Mouse (Mus musculus) MEL (cell line): ENCODE data around the gene Acd. TPM values are rescaled to one million over a fixed set of nuclear protein-coding genes. Genes with fewer than 3 reads are reported as not detected.

Experiments used
- DNase-seq: peaks from one replicate; pipeline ENCODE4 v3.0.0; 2011; ENCODE audit warnings: low read depth, low spot score
- H3K27ac ChIP-seq: 2 replicates; pipeline ENCODE4 v1.5.1; 2012; ENCODE audit warnings: low read depth, mild to moderate bottlenecking, control low read depth, low read length, moderate library complexity; ENCODE audit not compliant: control insufficient read depth
- H3K27me3 ChIP-seq, 2 experiments: fragments of 150-350 bp in 1 of 2; sonication (generic) in 1 of 2; 2 replicates each; pipeline ENCODE4 v1.6.1; 2012; ENCODE audit warnings: low read length in 2 of 2, mild to moderate bottlenecking in 2 of 2, improper control_type of control experiment in 1 of 2, moderate library complexity in 1 of 2; ENCODE audit not compliant: insufficient read depth in 2 of 2, control insufficient read depth in 1 of 2
- H3K36me3 ChIP-seq, 2 experiments: 2 replicates each; pipeline ENCODE4 v1.6.1; 2012 to 2014; ENCODE audit warnings: low read length in 2 of 2, improper control_type of control experiment in 1 of 2, inconsistent platforms in 1 of 2, mild to moderate bottlenecking in 1 of 2; ENCODE audit not compliant: insufficient read depth in 2 of 2, control insufficient read depth in 1 of 2
- H3K4me1 ChIP-seq, 2 experiments: fragments of 150-350 bp in 1 of 2; sonication (generic) in 1 of 2; 2 replicates each; pipeline ENCODE4 v1.6.1; 2012; ENCODE audit warnings: low read length in 2 of 2, improper control_type of control experiment in 1 of 2, mild to moderate bottlenecking in 1 of 2; ENCODE audit not compliant: insufficient read depth in 2 of 2, control insufficient read depth in 1 of 2
- H3K4me3 ChIP-seq, 2 experiments: fragments of 150-350 bp in 1 of 2; sonication (generic) in 1 of 2; 2 replicates each; pipeline ENCODE4 v1.5.1; 2012; ENCODE audit warnings: low read depth in 2 of 2, low read length in 2 of 2, mild to moderate bottlenecking in 2 of 2, moderate library complexity in 2 of 2, control low read depth in 1 of 2, improper control_type of control experiment in 1 of 2; ENCODE audit not compliant: control insufficient read depth in 1 of 2, insufficient read depth in 1 of 2
- H3K79me2 ChIP-seq: 2 replicates; pipeline ENCODE4 v1.6.1; 2012; ENCODE audit warnings: mild to moderate bottlenecking, low read length, moderate library complexity; ENCODE audit not compliant: control insufficient read depth, poor library complexity, insufficient read depth
- H3K9ac ChIP-seq: 2 replicates; pipeline ENCODE4 v1.6.1; 2012; ENCODE audit warnings: low read depth, mild to moderate bottlenecking, control low read depth, low read length, moderate library complexity; ENCODE audit not compliant: control insufficient read depth, poor library complexity, severe bottlenecking
- H3K9me3 ChIP-seq: fragments of 150-350 bp; sonication (generic); replicated peaks from 2 replicates; pipeline ENCODE4 v1.6.1; 2012; ENCODE audit warnings: mild to moderate bottlenecking, low read length, improper control_type of control experiment, moderate library complexity; ENCODE audit not compliant: insufficient read depth
- ELF1 ChIP-seq: IDR thresholded peaks from 2 replicates; pipeline ENCODE4 v1.6.1; 2014; ENCODE audit warnings: low read depth, mild to moderate bottlenecking, inconsistent platforms, low read length, improper control_type of control experiment, moderate library complexity
- GABPA ChIP-seq: IDR thresholded peaks from 2 replicates; pipeline ENCODE4 v1.6.1; 2012; ENCODE audit warnings: low read depth, mild to moderate bottlenecking, inconsistent platforms, low read length, improper control_type of control experiment, moderate library complexity
- KAT2A ChIP-seq: conservative IDR thresholded peaks from 2 replicates; pipeline ENCODE4 v1.6.1; 2012; ENCODE audit warnings: low read depth, low read length, improper control_type of control experiment, inconsistent platforms
- MAFK ChIP-seq: IDR thresholded peaks from 2 replicates; pipeline ENCODE4 v1.6.1; 2011; ENCODE audit warnings: low read depth, mild to moderate bottlenecking, low read length, improper control_type of control experiment, borderline replicate concordance
- MAZ ChIP-seq: IDR thresholded peaks from 2 replicates; pipeline ENCODE4 v1.6.1; 2012; ENCODE audit warnings: low read depth, mild to moderate bottlenecking, inconsistent platforms, low read length, improper control_type of control experiment
- MXI1 ChIP-seq: IDR thresholded peaks from 2 replicates; pipeline ENCODE4 v1.6.1; 2011; ENCODE audit warnings: mild to moderate bottlenecking, low read depth, low read length, improper control_type of control experiment
- NRF1 ChIP-seq: IDR thresholded peaks from 2 replicates; pipeline ENCODE4 v1.6.1; 2014; ENCODE audit warnings: low read depth, mild to moderate bottlenecking, inconsistent platforms, low read length, improper control_type of control experiment, moderate library complexity; ENCODE audit not compliant: poor library complexity, insufficient read depth, severe bottlenecking
- SIN3A ChIP-seq: IDR thresholded peaks from 2 replicates; pipeline ENCODE4 v1.6.1; 2012; ENCODE audit warnings: low read length, improper control_type of control experiment, inconsistent platforms
- SMC3 ChIP-seq: IDR thresholded peaks from 2 replicates; pipeline ENCODE4 v1.6.1; 2011; ENCODE audit warnings: low read depth, low read length, improper control_type of control experiment
- TCF12 ChIP-seq: IDR thresholded peaks from 2 replicates; pipeline ENCODE4 v1.6.1; 2014; ENCODE audit warnings: low read depth, mild to moderate bottlenecking, inconsistent platforms, low read length, improper control_type of control experiment, moderate library complexity
- USF2 ChIP-seq, 2 experiments: IDR thresholded peaks; 2 replicates each; pipeline ENCODE4 v1.6.1; 2011 to 2012; ENCODE audit warnings: improper control_type of control experiment in 2 of 2, low read length in 2 of 2, borderline replicate concordance in 1 of 2, inconsistent platforms in 1 of 2, low read depth in 1 of 2, mild to moderate bottlenecking in 1 of 2; ENCODE audit not compliant: insufficient read depth in 1 of 2
- ZC3H11A ChIP-seq: IDR thresholded peaks from 2 replicates; pipeline ENCODE4 v1.6.1; 2012; ENCODE audit warnings: low read depth, mild to moderate bottlenecking, inconsistent platforms, low read length, improper control_type of control experiment
- polyA plus RNA-seq, 2 experiments: library from polyadenylated mRNA; stranded (reverse) in 1 of 2; unstranded in 1 of 2; fragments of >175 nt in 1 of 2; fragments of >200 nt in 1 of 2; gene quantifications; 2 replicates each; pipeline versions ENCODE4 v1.2.1 to v1.2.4; 2012; ENCODE audit warnings: low replicate concordance in 2 of 2, low read depth in 1 of 2; ENCODE audit not compliant: insufficient read length in 2 of 2, insufficient read depth in 1 of 2, missing spikeins in 1 of 2
- total RNA-seq: library from RNA; depleted of rRNA; stranded (reverse); fragments of 300-350 nt; gene quantifications from 2 replicates; pipeline ENCODE4 v1.2.3, GENCODE M21; 2012

Gene Acd
- total and polyA plus RNA-seq, 3 experiments = 7.5 to 53.9 TPM; not detected in 1

- H3K4me1 ChIP-seq = no peaks in the 10 kb centered on the region
- no peak overlapping the region for H3K4me3 ChIP-seq
- H3K27ac ChIP-seq = no peak overlapping the region
- H3K9ac ChIP-seq = no peak overlapping the region
- no peaks in the 10 kb centered on the region for H3K27me3 ChIP-seq
- DNase-seq = no peak
- H3K79me2 ChIP-seq = no peaks in the 10 kb centered on the region
- H3K9me3 ChIP-seq = no peaks in the 10 kb centered on the region
- TF ChIP-seq MAFK (no peak), ELF1 (no peak), KAT2A (no peak), GABPA (no peak), ZC3H11A (no peak), USF2 (IDR thresholded peaks at IDR 0.05; ENCODE audit: borderline replicate concordance in 1 of 2, insufficient read depth in 1 of 2, low read depth in 1 of 2, low read length in 2 of 2) (no peak)
- no peaks in the 10 kb centered on the region; a peak in 1 of 4 replicates for H3K36me3 ChIP-seq
Measured at GRCm38 (mm10) chr8:105694051-105694799, 6.7 kb downstream of the Acd start.

GRCm38 (mm10) chr8:105693648-105694047 is 7.3 kb downstream of the Acd start:
- H3K36me3 ChIP-seq = no peaks in the 10 kb centered on the region; a peak in 1 of 4 replicates
- no peak overlapping the region for H3K9ac ChIP-seq
- H3K9me3 ChIP-seq = no peaks in the 10 kb centered on the region
- no peaks in the 10 kb centered on the region for H3K4me1 ChIP-seq
- no peak for TF ChIP-seq SMC3
- TF ChIP-seq NRF1 = peak; percentile 51; the same call in 1 of the 2 replicates
- no peak for TF ChIP-seq TCF12
- peak; percentile 87 for TF ChIP-seq SIN3A
- peak; percentile 67 for TF ChIP-seq MXI1
- no peak for TF ChIP-seq MAZ
- H3K4me3 ChIP-seq = no peak overlapping the region
- H3K27me3 ChIP-seq = no peaks in the 10 kb centered on the region
- DNase-seq = peak; percentile 42
- H3K79me2 ChIP-seq = no peaks in the 10 kb centered on the region
- H3K27ac ChIP-seq = no peak overlapping the region
